Mouse (Mus musculus): Measurements from ENCODE around the gene Mipol1.

The Mipol1 gene

GRCm38 (mm10) chr12:57243671-57244495 is 13.7 kb downstream of the Mipol1 start:
- DNase-seq (ENCODE audit: inconsistent ontology term): no peak

DNA sequence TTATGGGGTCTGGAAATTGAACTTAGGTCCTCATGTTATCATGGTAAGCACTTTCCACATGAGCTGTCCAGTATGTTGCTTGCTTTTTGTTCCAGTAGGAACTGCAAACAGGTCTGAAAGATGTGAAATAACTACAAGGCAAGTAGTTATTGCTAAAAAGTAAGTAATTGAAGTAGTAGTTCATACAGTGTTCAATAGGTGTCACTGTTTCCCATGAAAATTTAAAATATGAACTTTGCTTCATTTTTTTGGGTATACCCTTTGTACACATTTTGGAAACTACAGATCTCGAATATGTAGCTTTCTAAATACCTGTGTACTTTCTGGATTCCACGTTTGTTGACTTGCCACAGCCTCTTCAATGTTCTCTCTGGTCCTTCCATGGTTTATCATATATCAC is 28.3 kb downstream of the Mipol1 start:
- peak; percentile 9 for DNase-seq (ENCODE audit: inconsistent ontology term)

DNA sequence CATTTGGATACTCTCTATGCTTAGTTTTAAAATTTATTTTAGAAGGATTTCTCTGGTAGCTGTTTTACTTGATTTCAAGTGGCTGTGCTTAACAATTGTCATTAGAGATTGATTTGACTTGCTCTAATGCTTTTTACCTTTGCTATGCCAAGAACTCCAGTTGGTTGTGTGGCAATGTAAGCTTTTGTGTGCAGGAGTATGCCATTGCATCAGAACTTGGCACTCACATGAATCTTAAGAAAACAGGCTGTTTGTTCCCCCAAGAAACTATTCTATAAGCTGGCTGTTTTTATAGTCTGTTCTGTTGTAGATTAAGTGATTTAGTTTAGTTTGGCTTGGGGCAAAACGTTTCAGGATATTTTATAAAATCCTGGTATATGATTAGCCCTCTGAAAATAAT is 45.2 kb downstream of the Mipol1 start:
- no peak for DNase-seq (ENCODE audit: inconsistent ontology term)

GRCm38 (mm10) chr12:57281155-57282114 is 51.2 kb downstream of the Mipol1 start:
- peak; percentile 15 for DNase-seq (ENCODE audit: inconsistent ontology term)

DNA sequence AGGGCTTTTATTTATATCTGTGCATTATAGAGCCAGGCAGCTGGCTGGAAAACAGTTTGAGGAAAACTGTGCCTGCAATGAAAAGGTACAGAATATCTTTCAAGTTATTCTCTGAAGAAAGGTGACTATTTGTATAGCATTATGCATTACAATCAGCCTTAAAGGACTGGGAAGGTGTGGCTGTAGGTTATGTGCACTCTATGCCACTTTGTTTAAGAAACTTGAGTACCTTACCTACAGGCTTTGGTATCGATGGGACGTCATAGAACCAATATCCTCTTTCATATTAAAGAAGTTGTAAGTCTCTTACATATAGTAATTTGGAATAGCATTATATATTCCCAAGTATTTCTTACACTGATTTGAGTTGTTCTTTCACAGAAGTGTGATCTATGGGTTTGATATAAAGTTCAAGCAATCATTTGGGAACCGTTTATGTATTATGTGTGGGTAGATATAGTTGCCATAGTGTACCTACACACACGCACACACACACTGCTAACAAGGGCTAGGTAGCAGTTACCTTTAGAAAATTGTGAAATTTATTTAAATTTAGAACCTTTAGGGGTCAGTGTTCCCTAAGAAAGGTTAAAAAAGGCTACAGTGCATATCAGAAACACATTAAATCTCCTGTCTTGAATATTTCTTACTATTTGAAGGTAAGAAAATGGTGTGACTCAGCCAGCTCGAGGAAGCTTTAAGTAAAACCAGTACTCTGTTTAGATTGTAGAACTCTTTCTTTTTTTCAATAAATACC is 55.3 kb downstream of the Mipol1 start:
- DNase-seq (ENCODE audit: inconsistent ontology term): no peak

- no peak for DNase-seq (ENCODE audit: inconsistent ontology term)
These were observed 77.1 kb downstream of the Mipol1 start for GRCm38 (mm10) chr12:57307337-57307736.

GRCm38 (mm10) chr12:57307748-57308147 is 77.5 kb downstream of the Mipol1 start:
- DNase-seq (ENCODE audit: inconsistent ontology term): no peak

DNA sequence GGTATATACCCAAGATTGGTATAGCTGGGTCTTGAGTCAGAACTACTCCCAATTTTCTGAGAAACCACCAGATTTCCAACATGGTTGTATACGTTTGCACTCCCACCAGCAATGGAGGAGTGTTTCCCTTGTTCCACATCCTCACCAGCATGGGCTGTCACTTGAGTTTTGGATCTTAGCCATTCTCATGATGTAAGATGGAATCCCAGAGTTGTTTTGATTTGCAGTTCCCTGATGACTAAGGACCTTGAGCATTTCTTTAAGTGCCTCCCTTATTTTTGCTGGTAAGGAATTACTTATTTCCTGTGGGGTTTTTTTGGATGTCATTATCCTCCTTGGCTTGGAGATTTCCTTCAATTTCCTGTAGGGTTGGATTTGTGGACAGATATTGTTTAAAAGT is 108.8 kb downstream of the Mipol1 start:
- no peak for DNase-seq (ENCODE audit: inconsistent ontology term)

- DNase-seq (ENCODE audit: inconsistent ontology term): no peak
These were observed 109.9 kb downstream of the Mipol1 start for GRCm38 (mm10) chr12:57340111-57340510.

DNA sequence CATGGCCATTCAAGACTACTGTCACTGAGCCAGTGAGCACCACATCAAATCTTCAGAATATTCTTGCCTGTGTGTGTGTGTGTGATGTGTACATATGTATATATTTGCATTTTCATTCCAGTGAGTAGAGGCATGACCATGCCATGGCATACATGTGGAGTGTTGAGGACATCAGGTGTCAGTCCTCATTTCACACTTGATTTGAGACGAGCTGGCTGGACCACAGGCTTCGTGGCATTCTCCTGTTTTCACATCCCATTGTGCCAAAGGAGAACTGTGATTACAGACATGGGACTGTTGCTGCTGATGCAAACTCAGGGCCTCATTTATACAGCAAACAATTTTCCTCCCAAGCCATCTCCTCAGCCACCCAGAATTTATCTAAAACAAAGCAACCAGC is 132.5 kb downstream of the Mipol1 start:
- no peak for DNase-seq (ENCODE audit: inconsistent ontology term)

DNA sequence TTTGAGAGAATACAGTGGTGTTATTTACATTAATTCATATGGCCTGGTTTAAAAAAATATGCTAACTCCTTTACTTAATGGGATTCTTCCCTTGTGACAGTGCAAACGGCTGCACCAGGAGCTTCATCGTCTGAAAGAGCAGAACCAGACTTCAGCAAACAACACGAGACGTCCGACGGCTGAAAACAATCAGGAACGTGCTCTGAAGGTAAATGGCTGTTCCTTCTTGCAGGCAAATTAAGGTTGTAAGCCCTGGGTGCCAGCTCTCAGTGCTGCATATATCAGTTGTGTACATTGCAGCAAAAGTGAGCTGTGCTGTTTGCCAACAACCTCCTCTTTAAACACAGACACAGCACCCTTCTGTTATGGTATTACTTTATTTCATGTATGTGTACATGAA is 133.8 kb downstream of the Mipol1 start:
- no peak for DNase-seq (ENCODE audit: inconsistent ontology term)

GRCm38 (mm10) chr12:57371790-57372547 is 141.7 kb downstream of the Mipol1 start:
- no peak for DNase-seq (ENCODE audit: inconsistent ontology term)

GRCm38 (mm10) chr12:57382797-57383196 is 152.6 kb downstream of the Mipol1 start:
- no peak for DNase-seq (ENCODE audit: inconsistent ontology term)

DNA sequence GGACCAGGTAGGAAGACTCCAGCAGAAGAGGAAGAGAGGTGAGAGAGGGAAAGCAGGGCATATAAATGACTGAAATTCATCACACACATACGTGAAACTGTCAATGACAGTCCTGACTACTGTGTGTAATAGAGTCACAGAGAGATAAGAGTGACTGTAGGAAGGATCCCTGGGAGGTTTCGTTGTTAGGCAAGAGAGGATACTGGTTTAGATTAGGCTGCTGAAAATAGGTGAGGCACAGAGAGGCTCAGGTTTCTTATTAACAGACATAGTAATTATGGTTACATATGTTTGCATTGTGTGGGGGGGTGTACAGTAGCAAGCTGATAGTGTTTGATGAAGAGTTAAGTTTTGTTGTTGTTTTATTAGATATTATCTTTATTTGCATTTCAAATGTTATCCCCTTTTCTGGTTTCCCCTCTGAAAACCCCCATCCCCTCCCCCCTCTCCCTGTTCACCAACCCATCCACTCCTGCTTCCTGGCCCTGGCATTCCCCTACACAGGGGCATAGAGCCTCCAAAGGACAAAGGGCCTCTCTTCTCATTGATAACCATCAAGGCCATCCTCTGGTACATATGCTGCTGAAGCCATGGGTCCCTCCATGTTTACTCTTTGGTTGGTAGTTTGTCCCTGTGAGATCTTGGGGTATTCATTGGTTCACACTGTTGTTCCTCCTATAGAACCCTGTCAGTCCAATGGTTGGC is 157.5 kb downstream of the Mipol1 start:
- no peak for DNase-seq (ENCODE audit: inconsistent ontology term)

- DNase-seq (ENCODE audit: inconsistent ontology term): no peak
These were observed 169.3 kb downstream of the Mipol1 start for GRCm38 (mm10) chr12:57399547-57399946.

- DNase-seq (ENCODE audit: inconsistent ontology term): no peak
These were observed 170.0 kb downstream of the Mipol1 start for GRCm38 (mm10) chr12:57400186-57400585.

- no peak for DNase-seq (ENCODE audit: inconsistent ontology term)
These were observed 170.9 kb downstream of the Mipol1 start for GRCm38 (mm10) chr12:57401126-57401525.

GRCm38 (mm10) chr12:57402360-57402759 is 172.1 kb downstream of the Mipol1 start:
- no peak for DNase-seq (ENCODE audit: inconsistent ontology term)

- no peak for DNase-seq (ENCODE audit: inconsistent ontology term)
These were observed 179.7 kb downstream of the Mipol1 start for GRCm38 (mm10) chr12:57409976-57410375.

- DNase-seq (ENCODE audit: inconsistent ontology term): no peak
These were observed 183.6 kb downstream of the Mipol1 start for GRCm38 (mm10) chr12:57413833-57414232.
